Mouse (Mus musculus): ENCODE measurements around the gene Amn.

- TF ChIP-seq CTCF (IDR thresholded peaks at IDR 0.05; ENCODE audit: low read depth, low read length) (no peak), GATA1 (IDR thresholded peaks at IDR 0.05; ENCODE audit: borderline replicate concordance, low read length) (no peak), TAL1 (conservative IDR thresholded peaks at IDR 0.05; ENCODE audit: low read depth, low read length) (no peak)
These were observed 43.5 kb upstream of the Amn start for GRCm38 (mm10) chr12:111227410-111227809.
